ENCODE assay signal across 8 mouse cellular contexts in the genomic region with DNA sequence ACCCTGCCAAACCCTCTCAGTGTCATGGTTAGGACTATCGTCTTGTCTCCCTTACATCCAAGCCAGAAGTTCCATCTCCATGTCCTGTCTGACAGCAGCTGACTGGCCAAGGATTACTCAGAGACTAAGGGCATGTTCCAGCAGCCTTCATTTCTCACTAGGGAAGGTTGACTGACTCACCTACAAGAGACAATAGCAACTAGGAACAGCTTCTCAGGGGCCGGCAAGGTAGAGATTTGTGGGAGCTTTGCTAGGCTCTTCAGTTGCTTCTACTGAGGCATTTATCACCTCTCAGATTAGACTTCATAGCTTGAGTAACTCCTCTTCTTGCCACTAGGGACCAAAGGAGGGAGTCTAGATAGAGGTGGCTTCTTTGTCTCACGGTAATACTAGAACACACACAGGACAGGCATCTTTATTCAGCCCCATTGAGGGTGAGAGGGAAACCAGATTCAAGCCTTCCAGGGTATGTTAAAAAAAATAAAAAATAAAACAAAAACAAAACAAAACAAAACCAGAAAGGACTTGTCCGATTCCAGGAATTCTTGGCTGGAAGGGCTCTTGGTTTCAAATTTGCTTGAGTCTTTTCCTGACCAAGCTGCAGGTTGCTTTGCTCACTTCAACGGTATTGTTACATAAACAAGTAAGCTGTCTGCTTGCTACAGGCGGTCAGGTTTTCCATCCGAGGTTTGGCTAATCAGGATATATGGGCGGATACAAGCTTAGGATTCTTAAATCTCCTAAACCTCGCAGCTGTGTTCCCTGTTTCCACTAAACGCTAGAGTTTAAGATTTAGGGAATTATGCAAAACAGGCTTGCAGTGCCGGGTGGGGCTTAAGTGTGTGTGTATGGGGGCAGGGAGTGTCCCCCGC. TPM values are rescaled to one million over a fixed set of nuclear protein-coding genes. Genes with fewer than 3 reads are reported as not detected.
DNase-seq lines count a peak whose midpoint lies in the region; ATAC-seq and TF ChIP-seq lines count a peak whose summit lies in the region.

No protein-coding gene starts in this region.

- peak overlapping the region; percentile 97 for H3K4me2 ChIP-seq in limb, embryonic 14.5 days (replicated peaks; ENCODE audit: low read depth, low read length, severe bottlenecking)

- peak; percentile 45; the same call in 1 of the 2 replicates for ATAC-seq in frontal cortex, adult (ENCODE audit: low TSS enrichment)
- peak; percentile 26 for ATAC-seq in activated CD4-positive, CD25-positive, alpha-beta regulatory T cell, adult 4 months
- no peak for ATAC-seq in limb, embryonic 14.5 days (ENCODE audit: low FRiP score, low read depth)

- H3K27me3 ChIP-seq in limb, embryonic 14.5 days (ENCODE audit: control insufficient read depth, insufficient read depth, low read length) = no peaks in the 10 kb centered on the region

- no peak for TF ChIP-seq POLR2A in limb, embryonic 14.5 days (IDR thresholded peaks at IDR 0.05; ENCODE audit: borderline replicate concordance, extremely low read depth, insufficient read depth, insufficient read length)

- peak overlapping the region; percentile 36 for H3K9ac ChIP-seq in limb, embryonic 14.5 days (ENCODE audit: low read depth, low read length, severe bottlenecking)

- H3K9me3 ChIP-seq in limb, embryonic 14.5 days (ENCODE audit: control insufficient read depth, low read length) = no peaks in the 10 kb centered on the region

- intact Hi-C loops in heart, postnatal 10 days (cut with DNase I) = loop anchor here (2.0 kb wide), 1 partner anchor 14 kb away; no protein-coding TSS in a partner anchor

- 15% methylated on average over 12 of the region's 12 CpGs for WGBS in limb, embryonic 14.5 days

- H3K4me3 ChIP-seq in limb, embryonic 14.5 days (replicated peaks; ENCODE audit: low read length) = peak overlapping the region; percentile 80

- no peak for DNase-seq in frontal cortex, postnatal 14 days (ENCODE audit: low spot score in 2 of 2)
- DNase-seq in heart, postnatal 10 days = peak; percentile 50 to 51
- DNase-seq in limb, embryonic 14.5 days (ENCODE audit: low spot score) = no peak
- DNase-seq in retina, embryonic 14.5 days (ENCODE audit: low spot score) = peak; percentile 48
- no peak for DNase-seq in left cerebral cortex, adult 8-10 months (ENCODE audit: low spot score in 2 of 2)
- no peak for DNase-seq in adrenal gland, adult 18-20 months (ENCODE audit: low spot score in 2 of 2)

- peaks cover 16% of the 10 kb centered on the region for H3K36me3 ChIP-seq in limb, embryonic 14.5 days (ENCODE audit: control insufficient read depth, insufficient read depth, low read length)

- H3K4me1 ChIP-seq in limb, embryonic 14.5 days (ENCODE audit: control insufficient read depth, insufficient read depth, low read length) = peaks cover 30% of the 10 kb centered on the region

- H3K27ac ChIP-seq in limb, embryonic 14.5 days (replicated peaks; ENCODE audit: low read depth, low read length) = peak overlapping the region; percentile 82

RNA-seq across cellular contexts. Expression of a gene that starts 1.3 kb away (rescaled TPM):
- polyA plus RNA-seq in activated CD4-positive, CD25-positive, alpha-beta regulatory T cell, adult 4 months (2017; shearing (Covaris generic)) = 10 to 100 TPM; 29.8 to 38.2 TPM
- 10 to 100 TPM; 81.4 to 93.6 TPM for total RNA-seq in heart, postnatal 10 days (2021)
- 16.2 and 17.4 TPM in 2 replicates for polyA plus RNA-seq in limb, embryonic 14.5 days (2012; rRNA removed)
- 8.4 and 10.1 TPM in 2 replicates for polyA plus RNA-seq in limb, embryonic 14.5 days (2014; fragmentation: Nextera tagmentation; extraction: Ambion mirVana)
- 10 to 100 TPM; 19.7 to 26.2 (median 21.4) TPM for total RNA-seq in left cerebral cortex, adult 8-10 months (2022)
- 10 to 100 TPM; 49.3 to 58.6 TPM for total RNA-seq in adrenal gland, adult 18-20 months (2021)

Comparison
In these comparisons a context has a peak if more than half of its experiments do, and no peak if none do; other contexts are left out.
1. DNase-seq: peak in heart, postnatal 10 days (2 of 2) and retina, embryonic 14.5 days (single experiment); none in frontal cortex, postnatal 14 days (0 of 2), limb, embryonic 14.5 days (single experiment), left cerebral cortex, adult 8-10 months (0 of 2) and adrenal gland, adult 18-20 months (0 of 2).